Mouse (Mus musculus): ENCODE measurements around the gene Naa15.
"Not testable (repeated sequence)": the region's sequence is repeated elsewhere in the genome, so short reads cannot be mapped to it uniquely, and the experiment has no call there.

The Naa15 gene

DNA sequence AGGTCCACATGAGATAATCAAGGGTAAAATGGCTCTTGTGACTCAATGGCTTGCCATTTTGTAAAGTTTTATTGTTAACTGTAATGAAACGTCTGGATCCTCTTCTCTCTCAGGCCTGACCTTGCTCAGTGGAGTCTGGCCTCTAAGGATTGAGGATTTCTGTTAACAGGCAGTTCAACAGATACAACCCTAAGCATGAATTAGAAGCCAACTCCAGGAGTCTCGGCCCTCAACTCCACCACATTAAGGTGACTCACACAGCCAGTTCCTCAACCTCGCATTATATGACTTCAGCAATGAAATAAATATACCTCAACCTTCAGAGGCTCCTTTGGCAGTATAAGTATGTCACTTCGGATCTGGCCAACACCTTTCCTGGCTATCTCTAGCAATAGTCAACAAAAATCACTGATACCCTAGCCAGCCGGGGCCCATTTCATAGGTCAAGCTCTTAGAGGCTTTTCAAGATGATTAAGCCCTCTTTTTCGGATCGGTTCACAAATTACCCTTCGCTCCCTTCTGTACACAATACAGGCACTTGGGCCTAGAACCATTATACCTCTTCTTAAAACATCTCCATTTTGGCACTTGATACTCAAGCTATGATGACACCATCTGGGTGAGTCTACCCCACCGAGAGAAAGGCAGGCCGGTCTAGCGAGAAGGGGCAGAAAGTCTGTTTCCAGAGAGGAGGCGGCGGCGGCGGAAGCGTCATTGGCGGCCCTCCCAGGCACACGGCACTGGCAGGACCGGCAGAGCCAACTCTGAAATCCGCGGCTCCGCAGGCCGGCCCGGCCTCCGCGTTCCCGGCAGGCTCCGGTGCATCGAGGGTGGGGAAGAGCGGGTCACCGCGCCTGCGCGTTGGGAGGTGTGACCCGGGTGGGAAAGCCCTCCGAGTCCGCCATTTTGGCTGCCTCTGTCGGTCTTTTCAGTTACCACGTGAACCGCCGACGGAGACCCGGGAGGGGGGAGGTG is at the start of gene Naa15:
Naa15 (plus strand) TSS at position 51 of the 975 bp plus-strand sequence.
- in situ Hi-C loops (cut with MseI, MboI): no loop called here

DNA sequence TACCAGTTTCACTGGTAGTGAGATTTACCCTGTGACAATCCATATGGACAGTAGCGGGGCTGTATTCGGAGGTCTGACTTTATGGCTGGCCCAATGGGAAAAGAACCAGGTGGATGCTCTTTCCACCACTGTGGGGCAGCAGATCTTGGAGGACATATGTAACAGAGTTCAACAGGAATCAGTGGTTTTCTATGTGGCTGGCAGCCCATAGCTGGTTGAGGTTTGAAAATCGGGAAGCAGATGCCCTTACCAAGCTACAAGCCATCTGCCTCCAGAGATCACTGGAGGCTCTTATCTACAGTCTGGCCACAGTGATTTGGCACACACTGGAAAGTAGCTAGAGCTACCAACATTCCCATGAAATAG is 49.4 kb upstream of the Naa15 start:
- in situ Hi-C loops (cut with MseI, MboI): no loop called here

DNA sequence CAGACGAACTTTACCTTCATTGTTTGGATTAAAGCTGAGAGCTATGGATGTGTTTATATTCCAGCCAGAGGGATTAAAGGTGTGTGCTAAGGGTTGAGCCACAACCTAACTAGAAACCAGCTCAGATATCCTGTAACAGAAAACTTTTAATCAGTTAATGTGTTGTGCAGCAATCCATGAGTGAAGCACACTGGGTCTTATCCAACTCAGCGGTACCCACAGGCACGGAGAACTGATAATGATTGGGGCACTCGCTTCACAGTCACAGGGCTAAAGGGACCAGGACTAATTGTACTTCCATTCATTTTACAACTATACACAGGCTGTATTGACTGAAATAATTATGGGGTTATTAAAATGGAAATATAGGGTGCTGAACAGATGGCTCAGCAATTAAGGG is 48.0 kb upstream of the Naa15 start:
- in situ Hi-C loops (cut with MseI, MboI): no loop called here

DNA sequence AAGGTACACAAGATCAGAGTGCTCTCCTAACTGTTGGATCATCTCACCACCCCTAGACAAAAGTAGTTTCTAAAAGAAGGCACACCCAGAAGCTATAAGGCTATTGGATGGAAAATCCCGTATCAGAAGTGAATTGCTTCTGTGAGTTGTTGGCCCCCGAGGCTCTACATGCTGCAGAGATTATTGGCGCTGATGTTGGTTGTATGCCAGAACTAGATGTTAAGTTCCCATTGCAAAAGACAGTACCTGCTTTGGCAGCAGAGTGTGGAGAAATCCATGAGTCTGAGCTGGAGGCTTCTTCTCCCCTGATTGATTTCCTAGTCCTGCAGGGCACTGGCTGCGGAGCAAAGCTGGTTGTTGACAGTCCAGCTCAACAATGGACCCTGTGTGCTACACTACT is 46.9 kb upstream of the Naa15 start:
- in situ Hi-C loops (cut with MseI, MboI): no loop called here

DNA sequence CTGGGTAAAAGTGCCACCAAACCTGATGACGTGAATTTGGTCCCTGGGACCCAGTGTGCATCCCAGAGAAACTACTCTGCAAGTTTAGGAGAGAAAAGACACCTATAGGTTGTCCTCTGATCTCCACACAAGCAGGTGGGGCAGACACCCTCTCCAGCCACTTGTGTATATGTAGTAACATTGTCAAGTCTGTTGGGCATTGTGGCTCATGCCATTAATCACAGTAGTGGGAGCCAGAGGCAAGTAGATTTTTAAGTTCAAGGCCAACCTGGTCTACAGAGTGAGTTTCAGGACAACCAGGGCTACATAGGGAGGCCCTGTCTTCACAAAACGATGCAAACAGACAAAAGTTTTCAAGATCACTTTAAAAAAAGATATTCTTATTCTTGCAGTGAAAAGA is 43.1 kb upstream of the Naa15 start:
- in situ Hi-C loops (cut with MseI, MboI): no loop called here

DNA sequence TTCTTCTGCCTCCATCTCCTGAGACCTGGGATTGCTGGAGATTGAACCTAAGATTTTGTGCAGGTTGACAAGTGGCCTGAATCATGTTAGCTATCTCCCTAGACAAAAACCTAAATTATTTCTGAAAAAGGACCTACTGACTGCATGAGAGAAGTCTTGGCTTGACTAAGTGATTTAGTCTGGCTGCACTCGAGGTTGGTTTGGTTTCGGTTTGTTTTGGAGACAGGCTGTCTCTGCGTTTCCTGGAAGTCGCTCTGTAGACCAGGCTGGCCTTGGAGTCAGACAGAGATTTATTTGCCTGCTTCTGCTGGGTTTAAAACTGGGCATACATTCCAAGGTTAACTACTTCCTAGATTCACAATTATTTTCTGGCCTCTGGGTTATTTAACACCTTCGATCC is 42.1 kb upstream of the Naa15 start:
- in situ Hi-C loops (cut with MseI, MboI): no loop called here

DNA sequence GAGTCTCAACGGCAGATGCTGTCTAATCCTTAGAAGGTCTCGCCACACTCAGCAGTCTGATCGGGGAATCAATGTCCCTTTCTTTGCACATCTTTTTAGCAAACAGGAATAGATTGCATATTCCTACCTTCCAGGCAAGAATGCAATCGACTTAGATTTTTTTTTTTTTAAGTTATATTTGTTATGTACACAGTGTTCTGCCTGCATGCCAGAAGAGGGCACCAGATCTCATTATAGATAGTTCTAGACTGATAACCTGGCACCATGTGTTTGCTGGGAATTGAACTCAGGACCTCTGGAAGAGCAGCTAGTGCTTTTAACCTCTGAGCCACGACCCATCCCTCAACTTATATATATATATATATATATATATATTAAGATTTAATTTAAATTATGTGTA is 41.4 kb upstream of the Naa15 start:
- in situ Hi-C loops (cut with MseI, MboI): no loop called here

DNA sequence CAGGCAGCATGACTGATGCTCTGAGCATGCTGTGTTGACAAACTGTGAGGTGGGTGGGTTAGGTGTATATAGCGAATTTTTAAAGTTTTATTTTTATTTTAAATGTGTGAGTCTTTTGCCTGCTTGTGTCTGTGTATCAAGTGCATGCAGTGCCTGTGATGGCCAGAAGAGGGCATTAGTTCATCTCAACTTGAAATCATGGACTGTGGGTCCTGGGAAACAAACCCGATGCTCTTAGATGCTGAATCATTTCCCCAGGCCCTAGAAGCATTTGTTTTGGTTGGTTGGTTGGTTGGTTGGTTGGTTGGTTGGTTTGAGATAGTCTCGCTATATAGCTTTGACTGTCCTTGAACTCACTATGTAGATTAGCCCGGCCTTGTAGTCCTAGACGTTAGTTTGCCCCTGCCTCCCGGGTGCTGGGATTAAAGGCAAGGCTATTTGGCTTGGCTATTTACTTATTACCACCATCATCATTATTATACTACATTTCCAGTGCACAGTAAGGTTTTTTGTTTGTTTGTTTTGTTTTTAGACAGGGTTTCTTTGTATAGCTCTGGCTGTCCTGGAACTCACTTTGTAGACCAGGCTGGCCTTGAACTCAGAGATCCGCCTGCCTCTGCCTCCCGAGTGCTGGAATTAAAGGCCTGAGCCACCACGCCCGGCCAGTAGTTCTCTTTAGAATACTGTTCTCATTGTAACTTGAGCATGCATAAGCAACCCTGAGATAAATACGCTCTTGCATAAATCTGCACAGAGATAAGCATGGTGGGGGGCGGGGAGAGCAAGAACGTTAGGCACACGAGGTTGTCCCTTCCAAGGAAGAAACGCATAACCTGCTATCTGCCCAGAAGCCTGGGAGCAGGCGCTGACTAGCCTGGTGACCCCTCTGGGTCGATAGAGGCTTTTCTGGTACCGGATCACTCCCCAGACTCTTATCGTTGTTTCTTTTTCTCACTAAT is 39.4 kb upstream of the Naa15 start:
- in situ Hi-C loops (cut with MseI, MboI): no loop called here

DNA sequence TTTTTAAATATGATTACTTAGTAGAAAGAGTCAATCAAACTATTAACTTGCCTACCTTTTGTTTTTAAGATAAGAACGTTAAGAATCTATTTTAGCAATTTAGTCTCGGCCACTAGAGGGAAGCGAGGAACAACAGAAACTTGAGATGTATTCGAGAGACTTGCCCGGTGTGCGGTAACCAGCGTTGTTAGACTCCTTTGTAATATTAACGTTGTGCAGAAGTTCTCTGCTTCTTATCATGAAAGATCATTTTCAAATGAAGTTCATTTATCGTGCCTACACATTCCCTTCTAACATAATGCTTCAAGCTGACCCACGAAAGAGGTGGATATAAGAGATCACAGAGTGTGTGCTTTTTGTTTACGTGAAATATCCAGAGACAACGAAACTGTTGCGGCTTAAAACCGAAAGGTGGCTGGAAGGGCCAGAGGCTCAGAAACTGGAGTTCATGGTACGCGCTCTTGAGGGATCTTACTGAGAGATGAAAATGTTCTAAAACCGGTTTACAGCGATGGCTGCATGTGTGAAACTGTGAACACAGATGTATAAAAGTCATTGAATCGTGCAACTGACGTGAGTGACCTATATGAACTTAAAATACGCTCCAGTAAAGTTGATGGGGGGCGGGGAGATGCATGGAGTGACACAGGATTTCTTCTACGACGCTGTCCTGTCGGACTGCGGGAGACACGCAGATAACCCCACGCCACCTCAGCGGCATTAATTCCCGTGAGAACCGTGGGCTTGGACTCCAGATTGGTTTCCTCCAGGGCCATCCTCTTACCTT is 36.9 kb upstream of the Naa15 start:
- in situ Hi-C loops (cut with MseI, MboI): no loop called here

DNA sequence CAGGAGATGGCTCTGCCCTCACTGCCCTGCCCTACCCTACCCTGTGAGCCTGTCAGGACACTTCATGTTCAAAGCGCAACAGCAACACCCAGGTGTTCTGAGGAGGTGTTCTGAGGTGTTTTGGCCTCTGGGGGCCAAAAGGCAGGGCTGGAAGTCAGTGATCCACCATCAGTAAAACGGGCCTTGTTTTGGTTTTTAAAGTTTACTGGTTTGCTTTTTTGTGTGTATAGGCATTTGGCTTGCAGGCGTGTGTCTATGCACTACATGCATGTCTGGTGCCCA is 36.3 kb upstream of the Naa15 start:
- in situ Hi-C loops (cut with MseI, MboI): no loop called here

DNA sequence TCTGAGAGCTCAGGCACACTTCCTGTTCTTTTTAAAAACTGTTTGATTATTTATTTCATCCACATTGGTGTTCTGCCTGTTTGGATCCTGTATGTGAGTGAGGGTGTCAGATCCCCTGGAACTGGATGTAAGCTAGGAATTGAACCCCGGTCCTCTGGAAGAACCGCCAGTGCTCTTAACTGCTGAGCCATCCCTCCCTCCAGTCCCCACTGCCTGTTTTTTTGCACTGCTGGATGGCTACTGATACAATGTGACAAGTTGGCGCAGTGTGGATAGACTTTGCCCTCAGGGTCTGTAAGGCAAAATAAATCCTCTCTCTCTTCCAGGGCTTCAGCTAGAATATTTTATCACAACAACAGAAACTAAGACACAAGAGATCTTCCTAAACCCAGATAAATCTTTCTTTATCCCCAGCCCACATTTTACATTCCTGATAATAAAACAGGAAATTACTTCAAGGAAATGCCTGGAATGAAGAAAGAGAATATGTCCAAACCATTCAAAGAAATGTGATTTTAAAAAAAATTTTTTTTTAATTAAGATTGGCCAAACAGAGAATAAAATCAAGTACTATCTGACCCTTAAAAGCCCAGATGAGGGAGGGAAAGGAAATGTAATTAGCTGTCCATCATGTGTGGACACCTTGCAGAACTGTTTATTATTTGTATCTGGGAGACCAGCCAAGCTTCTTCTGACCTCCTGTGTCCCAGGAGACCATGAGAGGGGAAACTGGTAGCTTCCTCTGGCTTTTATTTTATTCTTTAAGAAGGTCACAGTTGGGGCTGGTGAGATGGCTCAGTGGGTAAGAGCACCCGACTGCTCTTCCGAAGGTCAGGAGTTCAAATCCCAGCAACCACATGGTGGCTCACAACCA is 34.9 kb upstream of the Naa15 start:
- in situ Hi-C loops (cut with MseI, MboI): no loop called here

DNA sequence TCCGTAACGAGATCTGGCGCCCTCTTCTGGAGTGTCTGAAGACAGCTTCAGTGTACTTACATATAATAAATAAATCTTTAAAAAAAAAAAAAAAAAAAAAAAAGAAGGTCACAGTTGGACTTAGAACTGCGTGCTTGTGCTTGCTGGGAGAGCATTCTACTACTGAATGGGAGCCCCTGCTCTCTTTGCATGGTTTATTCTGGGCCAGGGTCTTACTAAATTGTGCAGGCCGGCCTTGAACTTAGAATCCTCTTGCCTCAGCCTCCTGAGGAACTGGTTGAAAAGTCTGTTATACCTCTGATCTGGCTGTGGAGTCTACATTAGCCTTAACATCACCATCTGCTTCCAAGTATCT is 34.3 kb upstream of the Naa15 start:
- in situ Hi-C loops (cut with MseI, MboI): no loop called here

DNA sequence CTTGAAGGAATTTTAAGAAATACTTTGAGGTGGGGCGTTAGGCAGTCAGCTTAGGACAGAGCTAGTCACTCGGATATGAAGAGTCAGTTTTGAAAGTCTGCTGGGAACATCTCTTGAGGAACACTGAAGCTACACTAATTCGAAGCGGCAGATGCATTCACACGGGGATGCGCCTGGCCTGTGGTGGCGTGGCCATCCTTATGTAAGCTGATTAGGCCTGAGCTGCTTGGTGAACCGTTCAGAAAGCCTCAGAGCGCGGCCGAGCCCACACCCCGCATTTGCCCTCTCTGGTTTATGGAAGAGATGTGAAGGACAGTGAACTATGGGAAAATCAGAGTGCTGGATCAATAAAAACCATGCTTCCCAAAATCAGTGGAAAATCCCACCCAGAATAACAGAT is 31.5 kb upstream of the Naa15 start:
- in situ Hi-C loops (cut with MseI, MboI): no loop called here

DNA sequence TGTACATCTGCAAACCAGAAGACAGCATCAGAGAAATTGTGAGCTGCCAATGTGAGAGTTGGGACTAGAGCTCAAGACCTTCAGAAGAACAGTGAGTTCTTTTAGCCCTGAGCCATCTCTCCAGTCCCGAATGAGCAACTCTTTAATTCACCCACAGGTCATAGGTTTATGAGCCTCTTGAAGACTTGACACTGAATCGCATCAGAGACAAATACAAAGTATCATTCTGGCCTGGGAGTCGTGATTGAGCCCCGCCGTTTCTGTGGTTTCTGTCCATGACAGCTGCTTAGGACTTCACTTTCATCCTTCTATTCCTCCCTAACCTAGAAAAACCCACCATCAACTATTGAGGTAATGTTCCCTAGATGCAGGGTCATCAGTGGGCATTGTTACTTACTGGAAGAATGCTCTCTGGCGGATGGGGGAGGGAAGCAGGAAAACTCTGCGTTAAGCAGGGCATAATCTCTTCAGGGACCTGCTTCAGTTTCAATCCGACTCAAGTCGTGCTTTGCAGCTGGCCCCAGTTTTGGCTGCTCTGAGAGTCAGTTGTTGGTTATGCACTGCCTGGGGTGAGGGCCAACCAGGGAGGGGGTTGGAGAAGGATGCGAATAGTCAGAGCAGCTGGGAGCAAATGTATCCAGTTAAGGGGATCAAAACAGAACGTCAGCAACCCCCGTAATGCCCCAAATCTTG is 28.4 kb upstream of the Naa15 start:
- in situ Hi-C loops (cut with MseI, MboI): no loop called here

DNA sequence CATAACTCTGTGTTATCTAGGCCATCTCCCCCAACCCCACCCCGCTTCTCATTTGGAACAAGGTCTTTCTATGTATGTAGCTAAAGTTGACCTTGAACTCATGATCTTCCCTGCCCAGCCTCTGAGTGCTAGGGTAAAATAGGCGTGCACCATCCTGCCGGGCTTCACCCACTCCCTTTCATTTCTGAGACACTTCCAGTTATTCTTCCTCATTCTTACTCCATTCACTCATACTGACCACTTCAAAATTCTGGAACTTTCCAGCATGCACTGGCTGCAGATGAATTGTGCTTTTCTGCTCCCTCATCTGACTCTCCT is 27.9 kb upstream of the Naa15 start:
- in situ Hi-C loops (cut with MseI, MboI): no loop called here

DNA sequence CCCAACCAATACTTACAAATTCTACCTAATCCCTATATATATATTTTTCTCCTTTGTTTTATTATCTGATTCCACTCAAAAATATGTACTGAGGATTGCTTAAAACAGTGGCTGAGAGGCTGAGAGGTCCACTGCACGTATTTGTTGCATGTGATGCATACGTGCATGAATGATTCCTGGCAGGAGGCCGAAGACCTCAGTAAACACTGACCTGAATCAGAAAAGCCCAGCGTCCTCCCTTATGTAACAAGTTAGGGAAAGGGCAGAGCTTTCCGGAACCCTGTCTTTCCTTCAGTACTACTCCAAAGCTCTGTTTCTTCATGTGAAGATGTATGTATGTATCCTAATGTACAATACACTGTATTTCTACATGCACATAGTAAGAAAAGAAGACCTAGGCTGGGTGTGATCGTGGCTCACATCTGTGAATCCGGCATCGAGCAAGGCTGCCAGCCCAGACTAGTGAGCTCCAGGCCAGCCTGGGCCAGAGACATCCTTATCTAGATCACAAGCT is 27.0 kb upstream of the Naa15 start:
- in situ Hi-C loops (cut with MseI, MboI): no loop called here

DNA sequence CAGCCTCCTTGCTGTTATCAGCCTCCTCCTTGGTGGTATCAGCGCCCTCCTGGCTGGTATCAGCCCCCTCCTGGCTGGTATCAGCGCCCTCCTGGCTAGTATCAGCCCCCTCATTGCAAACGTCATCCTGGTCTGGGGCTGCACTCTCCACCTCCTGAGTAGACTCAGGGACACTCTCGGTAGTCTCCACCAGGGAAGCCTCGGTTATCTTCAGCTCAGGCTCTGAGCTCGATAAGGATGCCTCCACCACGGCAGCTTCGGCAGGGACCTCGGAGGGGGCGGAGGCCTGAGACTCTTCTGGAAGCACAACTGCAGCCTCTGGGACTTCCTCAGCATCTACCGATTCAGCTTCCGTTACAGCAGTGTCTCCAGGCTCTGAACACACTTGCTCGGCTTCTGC is 26.0 kb upstream of the Naa15 start:
- in situ Hi-C loops (cut with MseI, MboI): no loop called here

DNA sequence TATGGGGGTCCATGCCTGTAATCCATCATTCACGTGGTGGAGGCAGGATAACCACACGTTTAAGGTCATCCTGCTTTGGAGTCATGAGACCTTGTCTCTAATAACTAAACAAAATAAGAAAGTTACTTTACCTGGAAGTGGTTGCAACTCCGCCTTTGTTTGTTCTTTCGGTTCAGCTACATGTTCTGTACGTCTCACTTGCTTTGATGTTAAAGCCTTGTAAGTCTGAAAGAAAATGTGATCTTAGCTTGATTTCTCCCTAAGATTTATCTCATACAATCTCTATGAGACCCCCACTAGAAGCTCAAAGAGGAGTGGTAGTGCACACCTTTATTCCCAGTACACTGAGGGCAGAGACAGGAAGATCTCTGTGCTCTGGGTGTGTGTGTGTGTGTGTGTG is 23.9 kb upstream of the Naa15 start:
- in situ Hi-C loops (cut with MseI, MboI): no loop called here

DNA sequence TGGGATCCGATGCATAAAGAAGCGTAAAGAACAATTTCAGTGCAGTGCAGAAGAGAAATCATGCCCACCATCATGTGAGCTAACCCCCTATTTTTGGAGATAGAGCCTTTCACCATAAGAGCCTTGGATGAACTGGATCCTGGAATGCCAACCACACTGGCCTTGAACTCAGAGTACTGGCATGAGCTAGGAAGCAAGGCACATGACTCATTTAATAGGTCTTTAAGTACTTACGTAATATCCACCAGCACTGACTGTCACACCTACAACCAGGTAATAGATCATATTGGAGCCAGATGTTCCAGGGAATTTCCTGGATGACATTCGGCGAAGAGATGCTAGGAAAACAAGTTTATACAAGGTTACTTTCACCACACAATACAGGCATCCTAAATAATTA is 23.4 kb upstream of the Naa15 start:
- in situ Hi-C loops (cut with MseI, MboI): no loop called here

DNA sequence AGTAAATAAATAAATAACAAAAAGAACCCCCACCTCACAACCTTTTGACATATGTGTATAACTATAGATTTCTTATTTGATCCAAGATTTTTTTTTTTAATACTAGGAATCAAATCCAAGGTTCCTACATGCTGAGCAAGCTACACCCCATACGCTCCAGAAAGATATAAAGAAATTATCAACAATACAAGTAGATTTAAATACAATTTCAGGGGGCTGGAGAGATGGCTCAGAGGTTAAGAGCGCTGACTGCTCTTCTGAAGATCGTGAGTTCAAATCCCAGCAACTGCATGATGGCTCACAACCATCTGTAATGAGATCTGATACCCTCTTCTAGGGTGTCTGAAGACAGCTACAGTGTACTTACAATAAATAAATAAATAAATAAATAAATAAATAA is 21.9 kb upstream of the Naa15 start:
- in situ Hi-C loops (cut with MseI, MboI): not testable (repeated sequence)

DNA sequence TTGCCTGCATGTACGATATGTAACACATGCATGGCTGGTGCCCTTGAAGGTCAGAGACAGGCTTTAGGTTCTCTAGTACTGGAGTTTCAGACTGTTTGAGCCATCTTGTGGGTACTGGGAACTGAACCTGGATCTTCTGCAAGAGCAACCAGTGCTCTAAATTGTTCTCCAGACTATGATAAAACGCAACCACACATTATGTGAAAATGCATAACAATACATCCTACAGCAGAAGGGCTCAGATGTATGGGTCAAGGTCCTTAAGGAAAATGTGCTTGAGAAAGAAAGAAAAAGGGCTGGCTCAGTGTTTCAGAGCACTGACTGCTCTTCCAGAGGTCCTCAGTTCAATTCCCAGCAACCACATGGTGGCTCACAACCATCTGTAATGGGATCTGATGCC is 21.3 kb upstream of the Naa15 start:
- in situ Hi-C loops (cut with MseI, MboI): no loop called here

Measured in mouse trophoblast stem cell (cell line).